Mouse (Mus musculus) brain, embryonic 14.5 days (tissue): ENCODE data around the gene Eif2s2.

ENCODE experiments used
- CTCF ChIP-seq: fragments of 200-500 bp; IDR thresholded peaks from 2 replicates; pipeline ENCODE4 v1.5.1; 2012; ENCODE audit warnings: inconsistent platforms, mild to moderate bottlenecking, moderate library complexity, borderline replicate concordance; ENCODE audit not compliant: insufficient read depth, insufficient read length; ENCODE audit errors: extremely low read depth
- POLR2A ChIP-seq: fragments of 200-500 bp; IDR thresholded peaks from 2 replicates; pipeline ENCODE4 v1.6.1; 2012; ENCODE audit warnings: mild to moderate bottlenecking, inconsistent platforms, borderline replicate concordance; ENCODE audit not compliant: poor library complexity, insufficient read depth, insufficient read length, severe bottlenecking; ENCODE audit errors: extremely low read depth

- no peak for TF ChIP-seq CTCF
- TF ChIP-seq POLR2A: no peak
These were observed 280 bp upstream of the Eif2s2 start for GRCm38 (mm10) chr2:154893045-154893385.
